Mouse (Mus musculus) forebrain, postnatal 0 days (tissue): ENCODE measurements around the gene Pus1. TPM values are rescaled to one million over a fixed set of nuclear protein-coding genes. Genes with fewer than 3 reads are reported as not detected.

Source experiments
- ATAC-seq: fragments of 200-750 bp; cut with Nextera tagmentation; 2 replicates; pipeline ENCODE4 v1.8.0; 2017; ENCODE audit warnings: mild to moderate bottlenecking, moderate library complexity
- DNase-seq: peaks from one replicate; pipeline ENCODE4 v3.0.0-alpha.2; 2015
- H3K27ac ChIP-seq: fragments of 300-500 bp; sonication (generic); 2 replicates; pipeline ENCODE4 v1.5.1; 2014; ENCODE audit warnings: low read depth, mild to moderate bottlenecking, antibody characterized with exemption, low read length, moderate library complexity, mixed read lengths
- H3K27me3 ChIP-seq: fragments of 300-500 bp; sonication (generic); 2 replicates; pipeline ENCODE4 v1.6.1; 2014; ENCODE audit warnings: mild to moderate bottlenecking, low read length, mixed read lengths; ENCODE audit not compliant: insufficient read depth
- H3K36me3 ChIP-seq: fragments of 300-500 bp; sonication (generic); 2 replicates; pipeline ENCODE4 v1.6.1; 2014; ENCODE audit warnings: mild to moderate bottlenecking, moderate library complexity; ENCODE audit not compliant: insufficient read depth
- H3K4me1 ChIP-seq: fragments of 300-500 bp; sonication (generic); 2 replicates; pipeline ENCODE4 v1.6.1; 2014; ENCODE audit warnings: antibody characterized with exemption; ENCODE audit not compliant: insufficient read depth
- H3K4me2 ChIP-seq: fragments of 300-500 bp; sonication (generic); 2 replicates; pipeline ENCODE4 v1.6.1; 2014; ENCODE audit warnings: low read depth, mild to moderate bottlenecking, moderate library complexity
- H3K4me3 ChIP-seq: fragments of 300-500 bp; sonication (generic); 2 replicates; pipeline ENCODE4 v1.5.1; 2014; ENCODE audit warnings: low read depth, low read length, mixed read lengths
- H3K9ac ChIP-seq: fragments of 300-500 bp; sonication (generic); 2 replicates; pipeline ENCODE4 v1.6.1; 2014; ENCODE audit warnings: mild to moderate bottlenecking
- H3K9me3 ChIP-seq: fragments of 300-500 bp; sonication (generic); 2 replicates; pipeline ENCODE4 v1.6.1; 2016; ENCODE audit warnings: low read length
- CTCF ChIP-seq: sonication (generic); IDR thresholded peaks from 2 replicates; pipeline ENCODE4 v1.5.1; 2016; ENCODE audit warnings: antibody characterized with exemption, control low read depth, low read depth
- WGBS: fragments of 180-500 bp; shearing (Covaris S2); extraction: QIAGEN DNeasy Blood & Tissue Kit; methylation state at CpG from one replicate; pipeline ENCODE4 v1.1.7; 2014; 5-methylcytosine and 5-hydroxymethylcytosine counted together
- polyA plus RNA-seq: library from polyadenylated mRNA; unstranded; fragments of >200 nt; fragmentation: Nextera tagmentation; extraction: Ambion mirVana; gene quantifications from 2 replicates; pipeline ENCODE4 v1.2.1, GENCODE M21; 2015
- total RNA-seq: library from RNA; depleted of rRNA; stranded (reverse); fragments of >200 nt; gene quantifications from 2 replicates; pipeline ENCODE4 v1.2.3, GENCODE M21; 2014; rRNA removed

Pus1 gene
- total and polyA plus RNA-seq, 2 experiments from 2014 or later = 13.5 to 16.8 TPM

DNA sequence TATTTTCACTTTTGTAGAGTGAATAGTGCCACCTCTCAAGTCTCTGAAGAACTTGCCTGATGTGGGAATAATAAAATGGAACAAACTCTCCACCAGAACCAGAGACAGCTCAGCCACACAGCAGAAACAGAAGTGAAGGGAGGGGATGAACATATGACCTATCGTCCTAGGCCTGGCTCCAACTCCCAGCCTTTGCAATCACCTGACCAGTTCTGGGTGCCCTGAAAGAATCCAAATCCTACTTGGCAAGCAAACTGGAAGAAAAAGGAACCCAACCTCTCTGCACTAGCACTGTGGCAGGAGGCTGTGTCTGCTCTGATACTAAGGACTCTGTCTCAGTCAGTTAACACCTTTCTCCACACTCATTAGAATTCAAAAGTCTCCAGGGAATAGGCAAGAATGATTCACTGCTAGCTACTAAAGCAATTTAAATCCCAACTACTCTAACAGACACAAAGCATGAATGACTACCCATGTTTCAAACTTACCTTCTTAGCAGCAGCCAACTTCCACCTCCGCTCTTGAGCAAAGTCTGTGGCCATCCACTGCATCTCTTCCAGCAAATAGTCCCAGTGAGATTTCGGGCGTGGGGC is 47.1 kb downstream of the Pus1 start:
- H3K4me1 ChIP-seq = no peaks in the 10 kb centered on the region
- DNase-seq (no peak), ATAC-seq (no peak)
- H3K4me2 ChIP-seq = no peak overlapping the region
- H3K36me3 ChIP-seq = peaks cover 63% of the 10 kb centered on the region
- TF ChIP-seq CTCF = no peak
- H3K27ac ChIP-seq = no peak overlapping the region
- no peaks in the 10 kb centered on the region for H3K27me3 ChIP-seq
- no peaks in the 10 kb centered on the region for H3K9me3 ChIP-seq
- H3K9ac ChIP-seq = no peak overlapping the region
- no peak overlapping the region for H3K4me3 ChIP-seq
- 95% methylated on average over 4 of the region's 4 CpGs for WGBS

DNA sequence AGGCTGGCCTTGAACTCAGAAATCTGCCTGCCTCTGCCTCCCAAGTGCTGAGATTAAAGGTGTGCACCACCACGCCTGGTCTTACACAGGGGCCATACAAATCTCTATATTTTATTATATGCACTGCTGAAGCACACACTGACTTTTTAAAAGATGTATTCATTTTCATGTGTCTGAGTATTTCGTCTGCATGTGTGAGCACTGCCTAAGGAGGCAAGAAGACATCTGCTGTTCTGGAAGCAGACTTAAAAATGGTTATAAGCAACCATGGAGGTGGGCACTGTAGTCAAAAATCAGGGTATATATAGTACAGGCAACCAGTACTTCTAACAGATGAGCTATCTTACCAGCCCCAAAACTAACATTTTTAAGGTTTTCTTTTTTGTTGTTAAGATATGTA is 49.2 kb downstream of the Pus1 start:
- no peaks in the 10 kb centered on the region for H3K27me3 ChIP-seq
- H3K4me3 ChIP-seq = no peak overlapping the region
- peaks cover 57% of the 10 kb centered on the region for H3K36me3 ChIP-seq
- DNase-seq = no peak
- H3K4me2 ChIP-seq = no peak overlapping the region
- H3K9ac ChIP-seq = no peak overlapping the region
- H3K4me1 ChIP-seq = no peaks in the 10 kb centered on the region
- no peak for ATAC-seq
- H3K27ac ChIP-seq = no peak overlapping the region
- no peak for TF ChIP-seq CTCF
- 81% methylated on average over 2 of the region's 2 CpGs for WGBS
- H3K9me3 ChIP-seq = no peaks in the 10 kb centered on the region

DNA sequence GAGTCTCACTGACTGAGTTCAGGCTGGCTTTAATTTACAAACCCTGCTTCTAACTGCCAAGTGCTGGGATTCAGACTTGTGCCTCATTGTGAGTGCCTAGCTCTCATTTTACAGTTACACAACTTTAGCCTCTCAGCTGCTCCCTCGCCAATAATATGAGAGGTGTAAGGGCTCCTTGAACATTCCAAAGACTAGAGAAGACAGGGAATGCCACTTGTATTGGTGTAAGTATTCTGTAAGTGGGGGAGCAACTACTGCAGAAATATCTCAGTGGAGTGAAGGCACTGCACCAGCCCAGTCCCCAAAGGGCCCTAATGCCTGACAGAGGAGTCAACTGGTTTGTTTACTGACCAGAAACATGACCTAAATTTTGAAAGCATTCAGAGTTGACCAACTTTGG is 52.6 kb downstream of the Pus1 start:
- Histone ChIP-seq H3K36me3 (peaks cover 67% of the 10 kb centered on the region), H3K27me3 (no peaks in the 10 kb centered on the region), H3K4me2 (no peak overlapping the region), H3K4me3 (no peak overlapping the region), H3K27ac (no peak overlapping the region), H3K9me3 (no peaks in the 10 kb centered on the region), H3K9ac (no peak overlapping the region), H3K4me1 (no peaks in the 10 kb centered on the region)
- 94% methylated on average over 1 of the region's 1 CpGs for WGBS
- no peak for ATAC-seq
- TF ChIP-seq CTCF = no peak
- no peak for DNase-seq

Other genes starting within 250 kb of the Pus1 start
- 27.8 and 29.3 TPM in 2 replicates for gene Galnt9, start 236.3 kb downstream of the Pus1 start, total RNA-seq
- gene Galnt9, start 236.3 kb downstream of the Pus1 start, polyA plus RNA-seq = 20.0 and 21.2 TPM in 2 replicates
- 27.0 and 36.9 TPM in 2 replicates for gene Noc4l, start 127.2 kb downstream of the Pus1 start, total RNA-seq
- 40.4 and 47.2 TPM in 2 replicates for gene Noc4l, start 127.2 kb downstream of the Pus1 start, polyA plus RNA-seq
- gene Ddx51, start 127.2 kb downstream of the Pus1 start, total RNA-seq = 9.8 and 13.5 TPM in 2 replicates
- gene Ddx51, start 127.2 kb downstream of the Pus1 start, polyA plus RNA-seq = 9.3 and 12.8 TPM in 2 replicates
- 60.8 and 66.4 TPM in 2 replicates for gene Ep400, start 9.9 kb downstream of the Pus1 start, total RNA-seq
- gene Ep400, start 9.9 kb downstream of the Pus1 start, polyA plus RNA-seq = 25.2 and 37.4 TPM in 2 replicates
- gene Ulk1, start 29.4 kb upstream of the Pus1 start, total RNA-seq = 49.8 and 65.9 TPM in 2 replicates
- 16.8 and 20.8 TPM in 2 replicates for gene Ulk1, start 29.4 kb upstream of the Pus1 start, polyA plus RNA-seq
- 10.8 and 16.0 TPM in 2 replicates for gene Hscb, start 59.1 kb upstream of the Pus1 start, total RNA-seq
- gene Hscb, start 59.1 kb upstream of the Pus1 start, polyA plus RNA-seq = 11.2 and 11.9 TPM in 2 replicates
- gene Chek2, start 59.3 kb upstream of the Pus1 start, total RNA-seq = 2.9 and 3.8 TPM in 2 replicates
- 3.4 and 4.3 TPM in 2 replicates for gene Chek2, start 59.3 kb upstream of the Pus1 start, polyA plus RNA-seq
- 50.4 and 58.2 TPM in 2 replicates for gene Ttc28, start 99.1 kb upstream of the Pus1 start, total RNA-seq
- gene Ttc28, start 99.1 kb upstream of the Pus1 start, polyA plus RNA-seq = 12.6 and 14.5 TPM in 2 replicates